Mouse (Mus musculus): ENCODE results near the gene Zbp1. TPM values are rescaled to one million over a fixed set of nuclear protein-coding genes. Genes with fewer than 3 reads are reported as not detected.

The Zbp1 gene
- polyA plus RNA-seq, 1 experiment = 2.8 TPM

DNA sequence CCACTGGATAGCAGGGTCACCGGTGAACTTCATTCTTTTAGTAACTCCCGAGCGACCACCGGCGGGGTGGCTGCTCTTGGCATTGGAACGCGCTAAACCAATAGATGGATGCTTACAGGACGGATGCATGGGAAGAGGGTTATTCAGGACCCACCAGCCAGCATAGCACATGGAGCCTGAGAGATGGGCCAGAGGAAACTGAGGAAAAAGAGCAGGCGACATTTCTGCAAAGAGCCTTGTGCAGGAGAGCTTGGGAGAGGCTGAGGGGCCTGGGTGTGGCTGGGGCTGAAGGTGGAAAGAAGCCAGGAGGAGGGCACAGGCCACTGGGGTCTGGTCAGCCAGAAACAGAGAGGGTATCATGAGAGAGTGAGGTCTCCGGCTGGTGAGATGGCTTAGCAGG, 35.4 kb downstream of the Zbp1 start:
- H3K4me1 ChIP-seq = peaks cover 14% of the 10 kb centered on the region
- TF ChIP-seq GATA1 (IDR thresholded peaks at IDR 0.05; ENCODE audit: borderline replicate concordance, low read length) (no peak), FLI1 (IDR thresholded peaks at IDR 0.05; ENCODE audit: low read length) (no peak)
- H3K4me3 ChIP-seq (replicated peaks) = no peak overlapping the region
- no peaks in the 10 kb centered on the region for H3K36me3 ChIP-seq (replicated peaks; ENCODE audit: low read length)
- H3K27me3 ChIP-seq (replicated peaks) = peaks cover 55% of the 10 kb centered on the region
- no peaks in the 10 kb centered on the region for H3K9me3 ChIP-seq

GRCm38 (mm10) chr2:173182796-173183195, 35.9 kb downstream of the Zbp1 start:
- no peaks in the 10 kb centered on the region for H3K36me3 ChIP-seq (replicated peaks; ENCODE audit: low read length)
- H3K27me3 ChIP-seq (replicated peaks) = peaks cover 56% of the 10 kb centered on the region
- no peaks in the 10 kb centered on the region for H3K9me3 ChIP-seq
- peaks cover 14% of the 10 kb centered on the region for H3K4me1 ChIP-seq
- H3K4me3 ChIP-seq (replicated peaks) = no peak overlapping the region
- no peak for TF ChIP-seq FLI1 (IDR thresholded peaks at IDR 0.05; ENCODE audit: low read length)
- no peak for TF ChIP-seq GATA1 (IDR thresholded peaks at IDR 0.05; ENCODE audit: borderline replicate concordance, low read length)

- Histone ChIP-seq H3K36me3 (replicated peaks; ENCODE audit: low read length) (no peaks in the 10 kb centered on the region), H3K27me3 (replicated peaks) (peaks cover 53% of the 10 kb centered on the region), H3K4me3 (replicated peaks) (no peak overlapping the region), H3K9me3 (no peaks in the 10 kb centered on the region), H3K4me1 (peaks cover 7% of the 10 kb centered on the region)
- TF ChIP-seq FLI1 (IDR thresholded peaks at IDR 0.05; ENCODE audit: low read length) (no peak), GATA1 (IDR thresholded peaks at IDR 0.05; ENCODE audit: borderline replicate concordance, low read length) (no peak)
These were observed 36.8 kb downstream of the Zbp1 start for GRCm38 (mm10) chr2:173181901-173182300.

GRCm38 (mm10) chr2:173181486-173181885, 37.2 kb downstream of the Zbp1 start:
- no peak for TF ChIP-seq GATA1 (IDR thresholded peaks at IDR 0.05; ENCODE audit: borderline replicate concordance, low read length)
- no peak for TF ChIP-seq FLI1 (IDR thresholded peaks at IDR 0.05; ENCODE audit: low read length)
- Histone ChIP-seq H3K4me1 (peaks cover 3% of the 10 kb centered on the region), H3K9me3 (no peaks in the 10 kb centered on the region), H3K36me3 (replicated peaks; ENCODE audit: low read length) (no peaks in the 10 kb centered on the region), H3K27me3 (replicated peaks) (peaks cover 49% of the 10 kb centered on the region), H3K4me3 (replicated peaks) (no peak overlapping the region)

- H3K27me3 ChIP-seq (replicated peaks) = peaks cover 48% of the 10 kb centered on the region
- H3K9me3 ChIP-seq = peaks cover 3% of the 10 kb centered on the region
- no peak overlapping the region for H3K4me3 ChIP-seq (replicated peaks)
- no peaks in the 10 kb centered on the region for H3K36me3 ChIP-seq (replicated peaks; ENCODE audit: low read length)
- H3K4me1 ChIP-seq = no peaks in the 10 kb centered on the region
- TF ChIP-seq FLI1 (IDR thresholded peaks at IDR 0.05; ENCODE audit: low read length) = no peak
- no peak for TF ChIP-seq GATA1 (IDR thresholded peaks at IDR 0.05; ENCODE audit: borderline replicate concordance, low read length)
These were observed 37.9 kb downstream of the Zbp1 start for GRCm38 (mm10) chr2:173180721-173181388.

DNA sequence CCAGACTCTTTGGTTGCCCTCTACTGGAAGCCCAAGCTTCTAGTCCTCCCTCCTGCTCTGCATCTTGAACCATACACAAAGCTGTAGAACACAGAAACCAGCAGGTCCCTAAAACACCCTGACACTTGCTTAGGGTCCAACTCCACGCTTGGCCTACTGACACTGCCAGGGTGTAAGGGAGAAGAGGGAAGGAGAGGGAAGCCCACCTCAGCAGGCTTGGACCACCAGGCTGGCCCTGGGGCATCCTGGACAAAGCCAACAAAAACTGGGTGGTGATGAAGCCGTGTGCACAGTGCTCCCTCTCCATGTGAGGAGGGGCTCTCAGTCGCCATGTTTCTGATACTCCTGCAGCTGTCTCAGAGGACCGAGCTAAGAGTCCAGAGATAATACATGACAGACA, 38.7 kb downstream of the Zbp1 start:
- TF ChIP-seq GATA1 (IDR thresholded peaks at IDR 0.05; ENCODE audit: borderline replicate concordance, low read length) = no peak
- no peak for TF ChIP-seq FLI1 (IDR thresholded peaks at IDR 0.05; ENCODE audit: low read length)
- no peaks in the 10 kb centered on the region for H3K4me1 ChIP-seq
- H3K9me3 ChIP-seq = peaks cover 10% of the 10 kb centered on the region
- H3K4me3 ChIP-seq (replicated peaks) = no peak overlapping the region
- no peaks in the 10 kb centered on the region for H3K36me3 ChIP-seq (replicated peaks; ENCODE audit: low read length)
- peaks cover 40% of the 10 kb centered on the region for H3K27me3 ChIP-seq (replicated peaks)

GRCm38 (mm10) chr2:173179046-173179445, 39.7 kb downstream of the Zbp1 start:
- no peak overlapping the region for H3K4me3 ChIP-seq (replicated peaks)
- H3K27me3 ChIP-seq (replicated peaks) = peaks cover 36% of the 10 kb centered on the region
- no peaks in the 10 kb centered on the region for H3K36me3 ChIP-seq (replicated peaks; ENCODE audit: low read length)
- no peak for TF ChIP-seq GATA1 (IDR thresholded peaks at IDR 0.05; ENCODE audit: borderline replicate concordance, low read length)
- TF ChIP-seq FLI1 (IDR thresholded peaks at IDR 0.05; ENCODE audit: low read length) = no peak
- peaks cover 2% of the 10 kb centered on the region for H3K4me1 ChIP-seq
- H3K9me3 ChIP-seq = peaks cover 17% of the 10 kb centered on the region

DNA sequence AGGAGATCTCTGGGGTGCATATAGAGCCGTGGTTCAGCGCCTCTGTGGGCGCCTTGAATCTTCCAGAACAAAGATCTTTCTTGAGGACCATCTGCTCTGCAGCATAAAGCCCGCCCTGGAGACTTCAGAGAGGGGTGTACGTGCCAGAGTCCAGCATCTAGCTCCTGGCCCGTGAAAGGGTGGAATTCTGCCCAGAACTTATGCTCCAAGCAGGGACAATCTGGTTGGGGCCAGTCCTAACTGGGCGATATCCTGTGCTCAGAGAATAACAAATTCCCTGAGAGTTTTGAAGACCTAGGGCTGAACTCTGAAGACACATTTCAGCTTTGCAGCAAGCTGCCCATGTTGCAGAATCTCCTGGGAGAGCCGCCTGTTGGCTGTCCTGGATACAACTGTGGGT, 40.8 kb downstream of the Zbp1 start:
- Histone ChIP-seq H3K4me1 (peaks cover 11% of the 10 kb centered on the region), H3K27me3 (replicated peaks) (peaks cover 32% of the 10 kb centered on the region)
- no peak for TF ChIP-seq FLI1 (IDR thresholded peaks at IDR 0.05; ENCODE audit: low read length)
- no peak for TF ChIP-seq GATA1 (IDR thresholded peaks at IDR 0.05; ENCODE audit: borderline replicate concordance, low read length)

GRCm38 (mm10) chr2:173177481-173177880, 41.2 kb downstream of the Zbp1 start:
- H3K27me3 ChIP-seq (replicated peaks) = peaks cover 32% of the 10 kb centered on the region
- TF ChIP-seq GATA1 (IDR thresholded peaks at IDR 0.05; ENCODE audit: borderline replicate concordance, low read length) = no peak
- no peak overlapping the region for H3K4me3 ChIP-seq (replicated peaks)
- peaks cover 16% of the 10 kb centered on the region for H3K4me1 ChIP-seq
- peaks cover 17% of the 10 kb centered on the region for H3K9me3 ChIP-seq
- no peaks in the 10 kb centered on the region for H3K36me3 ChIP-seq (replicated peaks; ENCODE audit: low read length)

More for the DNA sequence above, 40.8 kb downstream of the Zbp1 start:
- H3K4me3 ChIP-seq (replicated peaks) = no peak overlapping the region
- H3K9me3 ChIP-seq = peaks cover 17% of the 10 kb centered on the region
- H3K36me3 ChIP-seq (replicated peaks; ENCODE audit: low read length) = no peaks in the 10 kb centered on the region

GRCm38 (mm10) chr2:173175703-173176102, 43.0 kb downstream of the Zbp1 start:
- TF ChIP-seq FLI1 (IDR thresholded peaks at IDR 0.05; ENCODE audit: low read length) = no peak
- no peak for TF ChIP-seq GATA1 (IDR thresholded peaks at IDR 0.05; ENCODE audit: borderline replicate concordance, low read length)
- Histone ChIP-seq H3K4me1 (peaks cover 29% of the 10 kb centered on the region), H3K4me3 (replicated peaks) (no peak overlapping the region), H3K9me3 (peaks cover 20% of the 10 kb centered on the region), H3K27me3 (replicated peaks) (peaks cover 43% of the 10 kb centered on the region), H3K36me3 (replicated peaks; ENCODE audit: low read length) (no peaks in the 10 kb centered on the region)
